Mouse (Mus musculus) bone marrow macrophage, adult 2 months (primary cell): ENCODE results near the gene Fbxl19.

Source experiments
- CTCF ChIP-seq: IDR thresholded peaks from 2 replicates; pipeline ENCODE4 v1.5.1; 2012; ENCODE audit warnings: low read depth, mild to moderate bottlenecking, low read length, moderate library complexity
- POLR2A ChIP-seq: IDR thresholded peaks from 2 replicates; pipeline ENCODE4 v1.6.1; 2012; ENCODE audit warnings: mild to moderate bottlenecking, low read depth, low read length, borderline replicate concordance

DNA sequence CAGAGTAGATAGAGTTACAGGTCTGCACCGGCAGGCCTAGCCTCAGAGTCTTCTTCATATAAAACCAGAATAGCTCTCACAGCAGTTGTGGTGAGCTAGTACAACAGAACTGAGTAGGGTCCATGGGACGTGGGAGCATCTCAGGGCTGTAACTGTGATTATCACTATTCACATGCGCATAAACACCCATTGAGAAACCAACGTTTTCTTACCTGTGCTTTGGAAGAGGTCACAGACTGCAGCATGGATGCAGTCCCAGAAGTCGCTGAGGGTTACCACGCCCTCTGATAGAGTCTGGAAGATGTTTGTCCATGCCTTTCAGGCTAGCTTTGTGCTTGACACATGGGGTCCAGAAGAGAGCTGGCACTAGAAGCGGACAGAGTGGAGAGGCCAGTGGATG is 9.4 kb downstream of the Fbxl19 start:
- TF ChIP-seq CTCF (no peak), POLR2A (no peak)
